Mouse (Mus musculus) megakaryocyte, embryonic 14.5 days (primary cell): ENCODE data around the gene Hoxc11.

Experiments
- FLI1 ChIP-seq: IDR thresholded peaks from 2 replicates; pipeline ENCODE4 v1.6.1; 2012; ENCODE audit warnings: low read length, inconsistent platforms, mixed read lengths
- GATA1 ChIP-seq: IDR thresholded peaks from 3 replicates; pipeline ENCODE4 v1.6.1; 2012; ENCODE audit warnings: mixed read lengths, low read length, inconsistent platforms, borderline replicate concordance

GRCm38 (mm10) chr15:102961728-102962127 lies 7.5 kb downstream of the Hoxc11 start:
- TF ChIP-seq GATA1 (no peak), FLI1 (no peak)
